Mouse (Mus musculus) lung, postnatal 0 days (tissue): ENCODE data around the gene Zfp599. TPM values are rescaled to one million over a fixed set of nuclear protein-coding genes. Genes with fewer than 3 reads are reported as not detected.
A peak's percentile ranks its signal among the peaks of the same experiment; 100 is the strongest.

Experiments
- ATAC-seq: fragments of 200-750 bp; cut with Nextera tagmentation; 2 replicates; pipeline ENCODE4 v1.8.0; 2017; ENCODE audit warnings: moderate library complexity
- DNase-seq: peaks from one replicate; pipeline ENCODE4 v3.0.0-alpha.2; 2016; ENCODE audit warnings: low spot score
- H3K27ac ChIP-seq: fragments of 300-500 bp; sonication (generic); 2 replicates; pipeline ENCODE4 v1.5.1; 2014; ENCODE audit warnings: antibody characterized with exemption, mild to moderate bottlenecking, low read length, mixed read lengths
- H3K27me3 ChIP-seq: fragments of 300-500 bp; sonication (generic); replicated peaks from 2 replicates; pipeline ENCODE4 v1.6.1; 2014; ENCODE audit warnings: low read length, mixed read lengths; ENCODE audit not compliant: insufficient read depth
- H3K36me3 ChIP-seq: fragments of 300-500 bp; sonication (generic); 2 replicates; pipeline ENCODE4 v1.6.1; 2014; ENCODE audit warnings: low read length, mixed read lengths; ENCODE audit not compliant: insufficient read depth
- H3K4me1 ChIP-seq: fragments of 300-500 bp; sonication (generic); 2 replicates; pipeline ENCODE4 v1.6.1; 2014; ENCODE audit warnings: antibody characterized with exemption, low read depth, low read length, mixed read lengths; ENCODE audit not compliant: insufficient read depth
- H3K4me2 ChIP-seq: fragments of 300-500 bp; sonication (generic); replicated peaks from 2 replicates; pipeline ENCODE4 v1.6.1; 2014; ENCODE audit warnings: low read depth, mild to moderate bottlenecking, low read length, moderate library complexity, mixed read lengths
- H3K4me3 ChIP-seq: fragments of 300-500 bp; sonication (generic); 2 replicates; pipeline ENCODE4 v1.5.1; 2014; ENCODE audit warnings: low read depth, low read length
- H3K9ac ChIP-seq: fragments of 300-500 bp; sonication (generic); replicated peaks from 2 replicates; pipeline ENCODE4 v1.6.1; 2014; ENCODE audit warnings: low read depth, mild to moderate bottlenecking
- H3K9me3 ChIP-seq: fragments of 300-500 bp; sonication (generic); 2 replicates; pipeline ENCODE4 v1.6.1; 2016; ENCODE audit warnings: low read length, mixed read lengths
- CTCF ChIP-seq: IDR thresholded peaks from 2 replicates; pipeline ENCODE4 v1.5.1; 2016; ENCODE audit warnings: antibody characterized with exemption, mild to moderate bottlenecking
- EP300 ChIP-seq: IDR thresholded peaks from 2 replicates; pipeline ENCODE4 v1.6.1; 2016; ENCODE audit warnings: antibody characterized with exemption, mild to moderate bottlenecking, control low read depth
- WGBS: fragments of 180-500 bp; shearing (Covaris S2); extraction: QIAGEN DNeasy Blood & Tissue Kit; methylation state at CpG from one replicate; pipeline ENCODE4 v1.1.7; 2014; 5-methylcytosine and 5-hydroxymethylcytosine counted together
- polyA plus RNA-seq: library from polyadenylated mRNA; unstranded; fragments of >200 nt; fragmentation: Nextera tagmentation; extraction: Ambion mirVana; gene quantifications from 2 replicates; pipeline ENCODE4 v1.2.1, GENCODE M21; 2015

The Zfp599 gene
- polyA plus RNA-seq, 1 experiment from 2014 or later = 0.97 TPM

- Histone ChIP-seq H3K36me3 (no peaks in the 10 kb centered on the region), H3K9ac (no peak overlapping the region), H3K9me3 (peaks cover 3% of the 10 kb centered on the region; the same call in 1 of the 2 replicates), H3K4me1 (no peaks in the 10 kb centered on the region), H3K4me2 (no peak overlapping the region), H3K27me3 (no peaks in the 10 kb centered on the region), H3K27ac (no peak overlapping the region), H3K4me3 (no peak overlapping the region)
- 87% methylated on average over 1 of the region's 1 CpGs for WGBS
- TF ChIP-seq CTCF = no peak
- no peak for ATAC-seq
- DNase-seq = no peak
Measured at GRCm38 (mm10) chr9:22268886-22269285, 9.2 kb upstream of the Zfp599 start.

GRCm38 (mm10) chr9:22262611-22263010 is 2.9 kb upstream of the Zfp599 start:
- Histone ChIP-seq H3K27me3 (no peaks in the 10 kb centered on the region), H3K9me3 (peaks cover 3% of the 10 kb centered on the region; the same call in 1 of the 2 replicates), H3K9ac (no peak overlapping the region), H3K4me1 (no peaks in the 10 kb centered on the region), H3K4me2 (no peak overlapping the region), H3K4me3 (no peak overlapping the region), H3K36me3 (no peaks in the 10 kb centered on the region), H3K27ac (no peak overlapping the region)
- DNase-seq (no peak), ATAC-seq (no peak)
- TF ChIP-seq CTCF (no peak), EP300 (no peak)
- 84% methylated on average over 10 of the region's 10 CpGs for WGBS

GRCm38 (mm10) chr9:22261594-22261993 is 1.9 kb upstream of the Zfp599 start:
- Histone ChIP-seq H3K9ac (no peak overlapping the region), H3K9me3 (no peaks in the 10 kb centered on the region), H3K36me3 (no peaks in the 10 kb centered on the region), H3K27ac (no peak overlapping the region), H3K4me2 (no peak overlapping the region), H3K27me3 (no peaks in the 10 kb centered on the region), H3K4me1 (no peaks in the 10 kb centered on the region), H3K4me3 (no peak overlapping the region)
- ATAC-seq = no peak
- DNase-seq = no peak
- no peak for TF ChIP-seq CTCF
- TF ChIP-seq EP300 = no peak
- 42% methylated on average over 1 of the region's 1 CpGs for WGBS

GRCm38 (mm10) chr9:22260092-22260422 is 362 bp upstream of the Zfp599 start:
- Histone ChIP-seq H3K4me2 (peak overlapping the region; percentile 89), H3K27ac (no peak overlapping the region), H3K36me3 (no peaks in the 10 kb centered on the region), H3K4me1 (no peaks in the 10 kb centered on the region), H3K4me3 (peak overlapping the region; percentile 50; the same call in 1 of the 2 replicates), H3K27me3 (no peaks in the 10 kb centered on the region), H3K9ac (peak overlapping the region; percentile 55), H3K9me3 (no peaks in the 10 kb centered on the region)
- ATAC-seq (no peak), DNase-seq (no peak)
- TF ChIP-seq EP300 (no peak), CTCF (no peak)
- 35% methylated on average over 3 of the region's 3 CpGs for WGBS

- Histone ChIP-seq H3K9ac (no peak overlapping the region), H3K9me3 (no peaks in the 10 kb centered on the region), H3K4me1 (no peaks in the 10 kb centered on the region), H3K4me3 (peak overlapping the region; percentile 50; the same call in 1 of the 2 replicates), H3K4me2 (peak overlapping the region; percentile 89), H3K36me3 (peaks cover 1% of the 10 kb centered on the region; the same call in 1 of the 2 replicates), H3K27ac (no peak overlapping the region), H3K27me3 (no peaks in the 10 kb centered on the region)
- WGBS = 80% methylated on average over 8 of the region's 8 CpGs
- TF ChIP-seq EP300 (no peak), CTCF (no peak)
- ATAC-seq (no peak), DNase-seq (no peak)
Measured at GRCm38 (mm10) chr9:22258784-22259183, 911 bp downstream of the Zfp599 start.

GRCm38 (mm10) chr9:22256579-22256978 is 3.1 kb downstream of the Zfp599 start:
- 97% methylated on average over 4 of the region's 4 CpGs for whole genome bisulfite sequencing
- no peak for DNase-seq
- Histone ChIP-seq H3K27me3 (no peaks in the 10 kb centered on the region), H3K4me3 (no peak overlapping the region), H3K4me1 (no peaks in the 10 kb centered on the region), H3K36me3 (peaks cover 7% of the 10 kb centered on the region; the same call in 1 of the 2 replicates), H3K4me2 (no peak overlapping the region), H3K9me3 (no peaks in the 10 kb centered on the region), H3K9ac (no peak overlapping the region), H3K27ac (no peak overlapping the region)
- TF ChIP-seq CTCF = no peak
- TF ChIP-seq EP300 = no peak
- no peak for ATAC-seq

GRCm38 (mm10) chr9:22244242-22244641 is 15.5 kb downstream of the Zfp599 start:
- Histone ChIP-seq H3K4me2 (no peak overlapping the region), H3K27me3 (no peaks in the 10 kb centered on the region), H3K36me3 (peaks cover 22% of the 10 kb centered on the region), H3K4me3 (no peak overlapping the region), H3K4me1 (no peaks in the 10 kb centered on the region), H3K9me3 (peaks cover 4% of the 10 kb centered on the region; the same call in 1 of the 2 replicates), H3K9ac (no peak overlapping the region), H3K27ac (no peak overlapping the region)
- DNase-seq = no peak
- no peak for TF ChIP-seq CTCF
- TF ChIP-seq EP300 = no peak
- no peak for ATAC-seq
- 82% methylated on average over 2 of the region's 2 CpGs for WGBS
